Mouse (Mus musculus) brown adipose tissue, adult 24 weeks (tissue): ENCODE results near the gene Gpr182. TPM values are rescaled to one million over a fixed set of nuclear protein-coding genes. Genes with fewer than 3 reads are reported as not detected.
"Not testable (repeated sequence)": the region's sequence is repeated elsewhere in the genome, so short reads cannot be mapped to it uniquely, and the experiment has no call there.

Experiments
- H3K27ac ChIP-seq: fragments of 200-500 bp; replicated peaks from 2 replicates; pipeline ENCODE4 v1.5.1; 2012; ENCODE audit warnings: low read depth, mild to moderate bottlenecking, low read length
- H3K4me1 ChIP-seq: fragments of 200-500 bp; 2 replicates; pipeline ENCODE4 v1.6.1; 2012; ENCODE audit warnings: low read length, mixed read lengths; ENCODE audit not compliant: control insufficient read depth, insufficient read depth, insufficient read length
- H3K4me3 ChIP-seq: fragments of 200-500 bp; 2 replicates; pipeline ENCODE4 v1.5.1; 2012; ENCODE audit warnings: low read depth, mild to moderate bottlenecking, low read length, moderate library complexity; ENCODE audit not compliant: insufficient read depth
- polyA plus RNA-seq: library from polyadenylated mRNA; stranded (reverse); fragments of >200 nt; gene quantifications from 2 replicates; pipeline ENCODE4 v1.2.4, GENCODE M21; 2012; ENCODE audit not compliant: missing spikeins, insufficient read depth, insufficient read length

Gene Gpr182
- polyA plus RNA-seq: 1.5 TPM in 2 replicates

DNA sequence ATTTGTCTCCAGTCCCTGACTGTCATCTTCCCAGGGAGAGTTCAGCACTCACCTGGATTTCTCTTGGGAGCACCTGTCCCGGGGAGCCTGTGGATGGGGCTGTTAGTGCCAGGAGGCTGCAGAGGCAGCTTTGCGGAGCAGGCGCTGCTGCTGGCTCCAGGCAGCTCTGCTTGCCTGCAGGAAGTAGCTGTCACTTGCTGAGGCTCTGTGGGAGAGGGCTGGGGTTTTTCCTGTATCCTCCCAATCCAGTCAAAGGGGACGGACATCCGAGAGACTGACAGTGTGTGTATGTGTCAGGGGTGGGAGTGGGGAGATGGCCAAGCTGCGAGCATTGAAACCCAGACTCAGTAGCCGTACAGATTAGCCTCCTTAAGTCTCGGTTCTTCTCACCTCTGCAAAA, at the start of gene Gpr182:
Gpr182 (minus strand) TSS at position 185 of the 400 bp plus-strand sequence.
- Histone ChIP-seq H3K4me3 (peak within 1 kb of the TSS; percentile 62), H3K4me1 (peaks cover 28% of the 10 kb centered on the region), H3K27ac (peak within 1 kb of the TSS; percentile 60)

DNA sequence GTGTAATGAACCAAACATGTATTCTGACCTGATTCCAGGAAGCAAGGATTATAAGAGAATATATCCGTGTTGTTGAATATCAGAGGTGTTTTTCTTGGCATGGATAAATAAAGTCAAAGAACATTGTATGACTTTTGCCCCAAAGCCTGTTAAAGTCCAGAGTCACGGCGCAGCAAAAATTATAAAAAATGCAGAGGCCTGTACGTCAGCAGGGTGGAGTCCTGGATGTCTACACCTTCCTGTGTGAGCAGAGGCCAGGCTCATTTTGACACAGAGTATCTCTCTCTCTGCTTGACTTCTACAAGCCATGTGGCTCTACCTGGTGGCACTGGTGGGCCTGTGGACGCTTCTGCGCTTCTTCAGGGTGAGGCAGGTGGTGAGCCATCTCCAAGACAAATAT, 49.4 kb upstream of the Gpr182 start, which contains the start of gene Rdh16:
Rdh16 (plus strand) TSS at position 262 of the 400 bp plus-strand sequence.
- no peaks in the 10 kb centered on the region for H3K4me1 ChIP-seq
- no peak within 1 kb of the TSS for H3K27ac ChIP-seq
- H3K4me3 ChIP-seq: no peak within 1 kb of the TSS

DNA sequence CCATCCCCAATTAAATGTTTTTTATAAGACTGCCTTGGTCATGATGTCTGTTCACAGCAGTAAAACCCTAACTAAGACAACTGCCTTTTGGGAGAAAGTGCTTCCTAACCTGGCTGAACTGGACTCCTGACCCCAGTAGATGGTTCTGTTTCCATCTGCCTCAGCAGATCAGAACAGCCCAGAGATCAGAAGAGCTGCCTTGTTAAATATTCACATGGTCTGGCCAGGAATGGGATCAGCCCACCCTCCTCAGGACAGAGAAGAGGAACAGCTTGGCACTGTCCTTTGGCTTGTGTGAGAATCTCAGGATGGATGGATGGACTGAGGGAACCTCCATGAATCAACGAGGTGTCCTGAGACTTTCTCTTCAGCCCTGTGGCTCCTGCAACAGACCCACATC, 47.8 kb upstream of the Gpr182 start:
- Histone ChIP-seq H3K4me3 (no peak overlapping the region), H3K27ac (no peak overlapping the region), H3K4me1 (no peaks in the 10 kb centered on the region)

GRCm38 (mm10) chr10:127785411-127785810, 33.9 kb upstream of the Gpr182 start:
- H3K4me1 ChIP-seq, H3K4me3 ChIP-seq, H3K27ac ChIP-seq: not testable (repeated sequence)

DNA sequence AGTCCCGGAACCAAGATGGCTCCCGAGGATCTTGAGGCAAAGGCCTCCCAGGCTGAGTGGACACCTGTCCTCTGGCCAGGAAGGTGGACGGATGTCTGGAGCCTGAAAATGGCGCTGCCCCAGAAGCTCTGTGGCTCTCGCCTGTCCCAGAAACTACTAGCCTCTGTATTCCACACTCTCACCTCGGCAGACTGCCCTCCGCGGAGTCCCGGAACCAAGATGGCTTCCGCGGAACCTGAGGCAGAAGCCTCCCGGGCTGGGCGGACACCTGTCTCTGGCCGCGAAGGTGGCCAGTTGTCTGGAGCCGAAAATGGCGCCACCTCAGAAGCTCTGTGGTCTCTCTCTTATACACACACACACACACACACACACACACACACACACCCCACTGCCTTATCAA, 30.8 kb upstream of the Gpr182 start:
- H3K27ac ChIP-seq, H3K4me3 ChIP-seq, H3K4me1 ChIP-seq: not testable (repeated sequence)

- Histone ChIP-seq H3K27ac (no peak within 1 kb of the TSS), H3K4me1 (no peaks in the 10 kb centered on the region), H3K4me3 (no peak within 1 kb of the TSS)
These were observed 24.5 kb upstream of the Gpr182 start, which contains the start of gene Rdh9 for GRCm38 (mm10) chr10:127776011-127776410. Rdh9 (plus strand) TSS chr10:127776386.

DNA sequence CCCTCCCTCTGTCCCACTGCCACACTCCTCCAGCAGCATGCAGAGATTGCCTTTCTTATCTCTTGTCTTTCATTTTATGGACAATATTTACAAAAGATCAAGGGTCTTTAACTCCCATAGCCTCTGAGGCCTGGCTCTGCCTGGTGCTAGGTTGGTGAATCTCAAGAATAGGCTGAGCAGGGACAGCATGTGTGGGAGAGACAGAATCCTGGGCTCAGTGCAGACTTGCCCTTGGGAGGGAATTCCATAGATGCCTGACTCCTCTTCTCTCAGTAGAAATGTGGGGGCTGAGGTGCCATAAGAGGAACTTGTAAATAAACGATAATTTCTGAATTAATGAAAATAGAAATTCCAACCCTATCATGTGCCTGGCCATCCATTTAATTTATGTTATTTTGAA, 15.0 kb upstream of the Gpr182 start:
- H3K4me1 ChIP-seq: no peaks in the 10 kb centered on the region

DNA sequence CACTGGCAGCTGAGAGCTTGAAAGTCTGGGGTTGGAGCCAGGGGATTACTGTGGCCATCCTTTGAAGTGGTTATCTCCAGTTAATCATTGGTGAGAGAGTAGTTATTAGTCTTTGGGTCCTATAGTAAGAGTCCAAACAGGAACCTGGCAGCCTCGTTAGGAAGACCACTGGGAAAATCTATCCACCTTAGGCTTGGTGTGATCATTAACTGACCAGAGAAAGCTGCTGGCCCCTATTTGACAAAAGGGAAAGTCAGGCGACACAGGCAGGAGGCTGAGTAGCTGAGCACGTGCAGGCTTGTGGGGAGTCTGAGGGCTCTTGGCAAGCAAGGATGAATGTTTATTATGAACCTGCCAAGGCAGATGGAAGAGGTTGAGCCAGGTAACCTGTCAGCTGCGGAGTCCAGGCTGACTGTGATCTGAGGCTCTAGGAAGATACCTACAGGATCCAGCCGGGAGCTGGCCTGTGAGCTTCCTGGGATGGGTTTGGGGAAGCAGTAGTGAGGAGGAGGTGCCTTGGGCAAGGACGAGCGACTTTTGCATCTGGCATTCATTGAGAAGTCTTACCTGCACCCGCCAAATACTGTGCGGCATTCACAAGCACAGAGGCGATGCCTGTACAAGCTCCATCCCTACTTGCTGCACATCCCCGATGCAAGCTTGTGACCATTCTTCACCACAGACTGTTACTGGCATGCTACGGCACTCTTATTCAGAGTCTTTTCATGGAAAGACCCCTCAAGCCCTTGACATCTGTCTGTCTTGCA, 12.6 kb upstream of the Gpr182 start:
- H3K4me1 ChIP-seq: no peaks in the 10 kb centered on the region
- H3K4me3 ChIP-seq: no peak overlapping the region
- H3K27ac ChIP-seq: no peak overlapping the region

More for the DNA sequence above, 15.0 kb upstream of the Gpr182 start:
- Histone ChIP-seq H3K27ac (no peak overlapping the region), H3K4me3 (no peak overlapping the region)

- H3K4me1 ChIP-seq, H3K4me3 ChIP-seq, H3K27ac ChIP-seq: not testable (repeated sequence)
These were observed 11.4 kb upstream of the Gpr182 start for GRCm38 (mm10) chr10:127762926-127763325.

DNA sequence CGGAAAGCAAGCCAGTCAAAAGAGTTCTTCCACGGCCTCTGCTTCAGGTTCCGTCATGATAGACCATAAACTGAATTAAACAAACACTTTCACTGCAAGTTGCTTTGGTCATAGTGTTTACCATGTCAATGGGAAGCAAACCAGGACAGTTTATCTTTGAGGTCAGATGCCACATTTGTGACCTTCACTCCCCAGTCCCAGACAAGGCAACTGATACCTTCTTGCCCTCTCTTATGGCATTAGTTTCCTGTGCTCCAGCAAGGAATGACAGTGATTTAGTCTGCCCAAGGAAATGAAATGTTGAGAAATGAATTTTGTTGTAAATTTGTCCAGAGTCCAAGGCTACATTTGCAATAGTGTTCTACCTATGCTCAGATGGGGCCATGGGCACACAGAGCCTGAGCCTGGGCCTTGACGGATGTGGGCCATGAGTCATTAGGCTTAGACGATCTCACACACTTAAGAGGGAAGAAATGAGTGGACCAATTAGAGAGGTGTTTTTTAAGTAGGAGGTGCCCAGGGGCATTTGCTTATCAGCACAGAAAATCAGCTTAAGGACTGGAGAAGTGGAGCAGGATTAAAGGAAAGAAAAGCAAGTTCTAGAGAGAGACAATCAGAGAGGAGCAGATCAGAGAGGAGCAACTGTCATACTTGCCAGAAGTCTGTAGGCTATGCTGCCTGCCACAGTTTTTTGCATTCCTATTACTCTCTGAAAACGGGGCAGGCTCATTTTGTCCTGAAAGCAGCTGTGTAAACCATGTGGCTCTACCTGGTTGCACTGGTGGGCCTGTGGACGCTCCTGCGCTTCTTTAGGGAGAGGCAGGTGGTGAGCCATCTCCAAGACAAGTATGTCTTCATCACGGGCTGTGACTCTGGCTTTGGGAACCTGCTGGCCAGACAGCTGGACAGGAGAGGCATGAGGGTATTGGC, 7.9 kb upstream of the Gpr182 start, which contains the start of the genes Rdh1 and Rdh16f1:
Rdh1 (plus strand) TSS at position 541 of the 930 bp plus-strand sequence.
Rdh16f1 (plus strand) TSS at position 607 of the 930 bp plus-strand sequence.
- Histone ChIP-seq H3K4me1 (peaks cover 7% of the 10 kb centered on the region), H3K27ac (no peak within 1 kb of the TSS), H3K4me3 (no peak within 1 kb of the TSS)

DNA sequence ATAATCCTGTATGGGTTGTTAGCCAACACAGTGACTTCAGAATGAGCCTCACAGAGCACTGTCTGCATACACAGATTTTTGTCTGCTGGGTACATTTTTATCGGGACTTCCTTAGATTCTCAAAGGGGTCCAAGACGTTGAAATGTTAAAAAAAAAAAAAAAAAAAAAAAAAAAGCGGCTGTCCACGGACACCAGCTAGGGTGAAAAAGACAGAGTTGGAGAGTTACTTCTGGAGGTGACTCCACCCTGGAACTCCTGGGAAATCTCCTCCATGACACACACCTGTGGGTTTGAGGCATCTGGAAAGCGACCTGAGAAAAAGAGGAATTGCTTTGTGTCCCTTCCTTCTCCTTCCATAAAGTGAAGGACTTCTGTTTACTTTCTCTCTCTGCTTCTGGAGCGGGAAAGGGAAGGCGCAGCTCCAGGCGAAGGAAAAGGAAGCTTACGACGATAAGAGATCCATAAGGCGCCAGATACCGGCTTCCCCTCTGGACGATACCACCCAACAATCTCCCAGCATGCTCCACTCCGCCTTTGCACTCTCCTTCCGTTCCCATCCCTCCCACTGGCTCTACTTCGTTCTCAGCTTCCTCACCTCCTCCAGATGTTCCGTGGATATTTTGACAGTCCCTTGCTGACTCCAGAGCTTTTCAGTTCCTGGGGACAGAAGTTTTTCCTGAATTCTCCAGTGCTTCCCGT, 4.4 kb upstream of the Gpr182 start:
- peak overlapping the region; percentile 52 for H3K4me3 ChIP-seq
- H3K27ac ChIP-seq: peak overlapping the region; percentile 93
- peaks cover 17% of the 10 kb centered on the region for H3K4me1 ChIP-seq

DNA sequence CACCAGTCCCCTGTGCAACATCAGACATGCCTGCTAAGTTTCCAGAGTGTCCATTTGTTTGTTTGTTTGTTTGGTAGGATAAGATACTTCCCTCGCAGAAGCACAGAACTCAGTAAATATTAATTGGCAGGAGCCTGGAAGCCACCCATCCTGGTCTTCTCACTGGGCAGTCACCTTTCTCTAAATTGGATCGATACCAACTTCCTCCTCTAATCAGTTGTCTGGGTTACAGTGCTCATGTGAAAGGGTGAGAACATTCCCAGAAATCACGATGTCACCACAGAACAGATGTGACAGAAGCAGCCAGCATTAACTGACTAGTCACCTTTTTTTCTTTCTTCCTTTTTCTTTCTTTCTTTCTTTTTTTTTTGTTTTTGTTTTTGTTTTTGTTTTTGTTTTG, 3.7 kb upstream of the Gpr182 start:
- H3K4me3 ChIP-seq: no peak overlapping the region
- peaks cover 19% of the 10 kb centered on the region for H3K4me1 ChIP-seq
- peak overlapping the region; percentile 93 for H3K27ac ChIP-seq

DNA sequence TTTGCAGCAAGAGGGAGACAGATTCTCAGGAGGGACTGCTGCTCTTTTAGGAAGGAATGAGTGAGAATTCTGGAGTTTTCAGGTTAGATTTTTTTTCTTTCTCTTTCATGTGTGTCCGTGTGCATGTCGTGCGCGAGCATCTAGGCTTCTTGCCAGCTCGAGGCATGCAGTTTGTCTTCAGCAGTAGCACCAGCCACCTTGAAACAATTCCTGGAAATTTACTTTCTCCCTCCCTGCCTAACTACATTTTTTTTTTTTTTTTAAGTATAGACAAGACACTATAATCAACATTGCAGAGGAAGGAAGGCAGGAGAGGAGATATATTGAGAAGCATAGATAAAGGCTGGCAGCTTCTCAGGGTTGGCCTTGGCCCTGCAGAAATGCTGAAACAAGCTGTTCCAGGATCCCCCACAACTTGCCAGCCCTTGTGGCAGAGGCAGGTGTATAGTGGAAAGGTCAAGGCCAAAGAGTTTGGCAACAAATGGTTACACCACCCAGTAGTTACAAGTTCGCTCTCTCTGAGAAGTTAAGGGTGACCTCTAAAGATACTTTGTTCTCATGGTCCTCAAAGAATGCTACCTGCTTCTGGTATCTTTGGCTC, 3.1 kb upstream of the Gpr182 start:
- peaks cover 22% of the 10 kb centered on the region for H3K4me1 ChIP-seq
- no peak overlapping the region for H3K4me3 ChIP-seq
- peak overlapping the region; percentile 93 for H3K27ac ChIP-seq

GRCm38 (mm10) chr10:127750136-127750777, 1.3 kb downstream of the Gpr182 start:
- peaks cover 35% of the 10 kb centered on the region for H3K4me1 ChIP-seq
- H3K27ac ChIP-seq: peak overlapping the region; percentile 60
- peak overlapping the region; percentile 62 for H3K4me3 ChIP-seq
